Mouse (Mus musculus) lung, adult 2 months (tissue): ENCODE results near the gene Nedd8.

ENCODE experiments used
- CTCF ChIP-seq: fragments of 200-500 bp; IDR thresholded peaks from 2 replicates; pipeline ENCODE4 v1.5.1; 2011; ENCODE audit warnings: mild to moderate bottlenecking, low read length, control low read depth; ENCODE audit not compliant: insufficient read depth
- POLR2A ChIP-seq: fragments of 200-500 bp; IDR thresholded peaks from 2 replicates; pipeline ENCODE4 v1.6.1; 2011; ENCODE audit warnings: low read depth, mild to moderate bottlenecking, control low read depth, low read length, borderline replicate concordance; ENCODE audit errors: extremely low read depth

GRCm38 (mm10) chr14:55658011-55658410 lies 13.9 kb downstream of the Nedd8 start:
- no peak for TF ChIP-seq POLR2A
- TF ChIP-seq CTCF = no peak
